ENCODE assay signal across 18 mouse cellular contexts in genomic region chr1:92919775-92920174, GRCm38 (mm10). TPM values are rescaled to one million over a fixed set of nuclear protein-coding genes. Genes with fewer than 3 reads are reported as not detected.
DNase-seq lines count a peak whose midpoint lies in the region; ATAC-seq and TF ChIP-seq lines count a peak whose summit lies in the region.
"Had no signal": no experiment of that assay in that cellular context is flagged by ENCODE, and none has a peak within 500 bp of the region (broad histone marks: within the 10 kb centered on the region; RNA-seq: fewer than 3 reads in every experiment).

No protein-coding gene starts in this region.

- DNase-seq in gastrocnemius, adult 2 months, result peak; percentile 45
- DNase-seq in gastrocnemius, postnatal 4 days (ENCODE audit: low spot score in 2 of 2), result no peak
- DNase-seq in liver, embryonic 11.5 days (ENCODE audit: low spot score), result no peak
- no peak for DNase-seq in spleen, adult 12 weeks (ENCODE audit: low spot score)
- DNase-seq: heart, postnatal 4 days; layer of hippocampus, adult 9-11 months; lung, adult 18-20 months; midbrain, embryonic 14.5 days; right cerebral cortex, postnatal 25 days had no signal

- H3K9me3 ChIP-seq in liver, embryonic 12.5 days (replicated peaks), result no peaks in the 10 kb centered on the region
- H3K9me3 ChIP-seq in liver, embryonic 11.5 days (ENCODE audit: control insufficient read depth, low read length), result no peaks in the 10 kb centered on the region
- no peaks in the 10 kb centered on the region for H3K9me3 ChIP-seq in E14TG2a.4 (ENCODE audit: low read length)
- no peaks in the 10 kb centered on the region for H3K9me3 ChIP-seq in intestine, embryonic 16.5 days (ENCODE audit: control insufficient read depth, low read length)
- no peaks in the 10 kb centered on the region for H3K9me3 ChIP-seq in forebrain, embryonic 13.5 days (replicated peaks)
- H3K9me3 ChIP-seq: G1E; limb, embryonic 13.5 days had no signal

- peaks cover 12% of the 10 kb centered on the region; the same call in 1 of the 2 replicates for H3K4me1 ChIP-seq in liver, embryonic 12.5 days
- no peaks in the 10 kb centered on the region for H3K4me1 ChIP-seq in liver, embryonic 11.5 days (replicated peaks; ENCODE audit: control insufficient read depth, insufficient read depth, low read length)
- H3K4me1 ChIP-seq in E14TG2a.4 (replicated peaks; ENCODE audit: low read depth, low read length), result peaks cover 44% of the 10 kb centered on the region
- peaks cover 9% of the 10 kb centered on the region for H3K4me1 ChIP-seq in intestine, embryonic 16.5 days (ENCODE audit: control insufficient read depth, insufficient read depth, low read length)
- H3K4me1 ChIP-seq in forebrain, embryonic 13.5 days, result no peaks in the 10 kb centered on the region
- H3K4me1 ChIP-seq: limb, embryonic 13.5 days had no signal

- TF ChIP-seq CTCF in gastrocnemius, adult 2 months (IDR thresholded peaks at IDR 0.05), result no peak
- no peak for TF ChIP-seq CTCF in E14TG2a.4 (conservative IDR thresholded peaks at IDR 0.05; ENCODE audit: low read length)

- H3K4me3 ChIP-seq in gastrocnemius, adult 2 months, result no peak overlapping the region
- no peak overlapping the region for H3K4me3 ChIP-seq in liver, embryonic 12.5 days
- no peak overlapping the region for H3K4me3 ChIP-seq in liver, embryonic 11.5 days (ENCODE audit: low read depth, low read length)
- H3K4me3 ChIP-seq in E14TG2a.4 (replicated peaks; ENCODE audit: low read length), result peak overlapping the region; percentile 74
- no peak overlapping the region for H3K4me3 ChIP-seq in intestine, embryonic 16.5 days (ENCODE audit: low read length)
- no peak overlapping the region for H3K4me3 ChIP-seq in forebrain, embryonic 13.5 days
- H3K4me3 ChIP-seq: limb, embryonic 13.5 days; myocyte had no signal

- ATAC-seq in liver, embryonic 12.5 days, result 0 out of 2 replicates have a peak, but pooled peaks have one; percentile 25
- no peak for ATAC-seq in liver, embryonic 11.5 days (replicated peaks; ENCODE audit: low FRiP score)
- ATAC-seq in intestine, embryonic 16.5 days, result peak; percentile 31; the same call in 1 of the 2 replicates
- no peak for ATAC-seq in forebrain, embryonic 13.5 days
- ATAC-seq: forebrain, embryonic 14.5 days; inflammation-experienced regulatory T-cells, adult 6 months had no signal

- 78% methylated on average over 12 of the region's 12 CpGs for WGBS in liver, embryonic 12.5 days (ENCODE audit: insufficient replicate concordance)
- WGBS in liver, embryonic 11.5 days, result 86% methylated on average over 12 of the region's 12 CpGs
- 77% methylated on average over 12 of the region's 12 CpGs for WGBS in intestine, embryonic 16.5 days
- WGBS in forebrain, embryonic 13.5 days, result 78% methylated on average over 12 of the region's 12 CpGs

- H3K27ac ChIP-seq in gastrocnemius, adult 2 months, result no peak overlapping the region
- H3K27ac ChIP-seq in liver, embryonic 12.5 days, result no peak overlapping the region
- no peak overlapping the region for H3K27ac ChIP-seq in liver, embryonic 11.5 days (ENCODE audit: low read depth, low read length)
- peak overlapping the region; percentile 73 for H3K27ac ChIP-seq in intestine, embryonic 16.5 days (ENCODE audit: low read length)
- no peak overlapping the region for H3K27ac ChIP-seq in forebrain, embryonic 13.5 days
- H3K27ac ChIP-seq: limb, embryonic 13.5 days had no signal

- intact Hi-C loops in gastrocnemius, adult 2 months (cut with DNase I), result no loop called here

- H3K36me3 ChIP-seq in liver, embryonic 12.5 days, result peaks cover 60% of the 10 kb centered on the region
- peaks cover 31% of the 10 kb centered on the region for H3K36me3 ChIP-seq in liver, embryonic 11.5 days (ENCODE audit: control insufficient read depth, insufficient read depth, low read length)
- peaks cover 49% of the 10 kb centered on the region for H3K36me3 ChIP-seq in E14TG2a.4 (ENCODE audit: insufficient read depth, low read length)
- H3K36me3 ChIP-seq in intestine, embryonic 16.5 days (ENCODE audit: control insufficient read depth, insufficient read depth, low read length), result peaks cover 35% of the 10 kb centered on the region
- peaks cover 67% of the 10 kb centered on the region for H3K36me3 ChIP-seq in forebrain, embryonic 13.5 days (ENCODE audit: poor library complexity, severe bottlenecking)

- H3K27me3 ChIP-seq in liver, embryonic 12.5 days (replicated peaks), result no peaks in the 10 kb centered on the region
- H3K27me3 ChIP-seq in liver, embryonic 11.5 days (replicated peaks; ENCODE audit: control insufficient read depth, insufficient read depth, low read length), result no peaks in the 10 kb centered on the region
- peaks cover 15% of the 10 kb centered on the region for H3K27me3 ChIP-seq in E14TG2a.4 (ENCODE audit: insufficient read depth, low read length)
- H3K27me3 ChIP-seq in intestine, embryonic 16.5 days (replicated peaks; ENCODE audit: control insufficient read depth, insufficient read depth, low read length), result no peaks in the 10 kb centered on the region
- 0 out of 2 replicates have a peak, but pooled peaks cover 2% of the 10 kb centered on the region for H3K27me3 ChIP-seq in forebrain, embryonic 13.5 days
- H3K27me3 ChIP-seq: limb, embryonic 13.5 days had no signal

- no peak overlapping the region for H3K9ac ChIP-seq in liver, embryonic 12.5 days
- no peak overlapping the region for H3K9ac ChIP-seq in liver, embryonic 11.5 days (ENCODE audit: low read depth, low read length)
- H3K9ac ChIP-seq in intestine, embryonic 16.5 days (ENCODE audit: low read depth, low read length), result peak overlapping the region; percentile 39; the same call in 1 of the 2 replicates
- H3K9ac ChIP-seq in forebrain, embryonic 13.5 days, result no peak overlapping the region
- H3K9ac ChIP-seq: limb, embryonic 13.5 days had no signal

- no peak overlapping the region for H3K4me2 ChIP-seq in liver, embryonic 12.5 days
- no peak overlapping the region for H3K4me2 ChIP-seq in liver, embryonic 11.5 days
- H3K4me2 ChIP-seq in intestine, embryonic 16.5 days (ENCODE audit: low read depth, low read length), result no peak overlapping the region
- H3K4me2 ChIP-seq in forebrain, embryonic 13.5 days, result no peak overlapping the region
- H3K4me2 ChIP-seq: limb, embryonic 13.5 days had no signal

RNA-seq across cellular contexts. Expression of gene Rnpepl1, which starts 9.2 kb away (rescaled TPM):
- 10 to 100 TPM; 69.9 to 74.9 TPM for total RNA-seq in gastrocnemius, adult 2 months (2021)
- total RNA-seq in gastrocnemius, postnatal 4 days (2021), result 10 to 100 TPM; 63.6 to 65.5 TPM
- 22.1 and 22.3 TPM in 2 replicates for polyA plus RNA-seq in liver, embryonic 12.5 days (2016; fragmentation: Nextera tagmentation; extraction: Ambion mirVana)
- 24.7 and 26.5 TPM in 2 replicates for polyA plus RNA-seq in liver, embryonic 11.5 days (2014; fragmentation: Nextera tagmentation; extraction: Ambion mirVana)
- 14.3 and 22.2 TPM in 2 replicates for polyA plus RNA-seq in intestine, embryonic 16.5 days (2015; fragmentation: Nextera tagmentation; extraction: Ambion mirVana)
- polyA plus RNA-seq in forebrain, embryonic 13.5 days (2015; fragmentation: Nextera tagmentation; extraction: Ambion mirVana), result 18.6 and 20.5 TPM in 2 replicates

RNA-seq across cellular contexts. Expression of gene Dusp28, which starts 13.0 kb away (rescaled TPM):
- 10 to 100 TPM; 21.8 to 24.9 TPM for total RNA-seq in gastrocnemius, adult 2 months (2021)
- 10 to 100 TPM; 22.2 to 23.1 TPM for total RNA-seq in gastrocnemius, postnatal 4 days (2021)
- 7.2 and 7.7 TPM in 2 replicates for polyA plus RNA-seq in liver, embryonic 12.5 days (2016; fragmentation: Nextera tagmentation; extraction: Ambion mirVana)
- 8.1 and 10.7 TPM in 2 replicates for polyA plus RNA-seq in liver, embryonic 11.5 days (2014; fragmentation: Nextera tagmentation; extraction: Ambion mirVana)
- polyA plus RNA-seq in intestine, embryonic 16.5 days (2015; fragmentation: Nextera tagmentation; extraction: Ambion mirVana), result 13.3 and 14.3 TPM in 2 replicates
- 16.6 and 17.5 TPM in 2 replicates for polyA plus RNA-seq in forebrain, embryonic 13.5 days (2015; fragmentation: Nextera tagmentation; extraction: Ambion mirVana)

RNA-seq across cellular contexts. Expression of gene Capn10, which starts 14.4 kb away (rescaled TPM):
- 1 to 10 TPM; 4.8 to 5.5 TPM for total RNA-seq in gastrocnemius, adult 2 months (2021)
- total RNA-seq in gastrocnemius, postnatal 4 days (2021), result 10 to 100 TPM; 12.6 to 13.8 TPM
- polyA plus RNA-seq in liver, embryonic 12.5 days (2016; fragmentation: Nextera tagmentation; extraction: Ambion mirVana), result 12.5 and 12.6 TPM in 2 replicates
- 20.9 and 21.3 TPM in 2 replicates for polyA plus RNA-seq in liver, embryonic 11.5 days (2014; fragmentation: Nextera tagmentation; extraction: Ambion mirVana)
- 31.1 and 32.1 TPM in 2 replicates for polyA plus RNA-seq in intestine, embryonic 16.5 days (2015; fragmentation: Nextera tagmentation; extraction: Ambion mirVana)
- polyA plus RNA-seq in forebrain, embryonic 13.5 days (2015; fragmentation: Nextera tagmentation; extraction: Ambion mirVana), result 51.7 and 54.3 TPM in 2 replicates

RNA-seq across cellular contexts. Expression of gene Ankmy1, which starts 17.1 kb away (rescaled TPM):
- total RNA-seq in gastrocnemius, adult 2 months (2021), result under 1 TPM in 1 of 2 experiments, not detected in 1; 0.06 TPM
- total RNA-seq in gastrocnemius, postnatal 4 days (2021), result under 1 TPM; 0.52 to 0.70 TPM
- polyA plus RNA-seq in liver, embryonic 12.5 days (2016; fragmentation: Nextera tagmentation; extraction: Ambion mirVana), result 0.04 and 0.11 TPM in 2 replicates
- polyA plus RNA-seq in liver, embryonic 11.5 days (2014; fragmentation: Nextera tagmentation; extraction: Ambion mirVana), result 0.16 and 0.25 TPM in 2 replicates
- 0.06 and 0.13 TPM in 2 replicates for polyA plus RNA-seq in intestine, embryonic 16.5 days (2015; fragmentation: Nextera tagmentation; extraction: Ambion mirVana)
- 0.71 and 1.4 TPM in 2 replicates for polyA plus RNA-seq in forebrain, embryonic 13.5 days (2015; fragmentation: Nextera tagmentation; extraction: Ambion mirVana)

RNA-seq across cellular contexts. Expression of gene Gpr35, which starts 30.9 kb away (rescaled TPM):
- total RNA-seq in gastrocnemius, adult 2 months (2021), result under 1 TPM; 0.25 to 0.61 TPM
- total RNA-seq in gastrocnemius, postnatal 4 days (2021), result under 1 TPM; 0.13 to 0.66 TPM
- polyA plus RNA-seq in liver, embryonic 12.5 days (2016; fragmentation: Nextera tagmentation; extraction: Ambion mirVana), result 0.36 and 0.51 TPM in 2 replicates
- 0.27 and 0.71 TPM in 2 replicates for polyA plus RNA-seq in liver, embryonic 11.5 days (2014; fragmentation: Nextera tagmentation; extraction: Ambion mirVana)
- 8.4 and 11.5 TPM in 2 replicates for polyA plus RNA-seq in intestine, embryonic 16.5 days (2015; fragmentation: Nextera tagmentation; extraction: Ambion mirVana)
- 0.25 and 0.46 TPM in 2 replicates for polyA plus RNA-seq in forebrain, embryonic 13.5 days (2015; fragmentation: Nextera tagmentation; extraction: Ambion mirVana)

Comparison
In these comparisons a context has a peak if more than half of its experiments do, and no peak if none do; other contexts are left out.
1. ATAC-seq: peak in liver, embryonic 12.5 days (single experiment) and intestine, embryonic 16.5 days (single experiment); none in liver, embryonic 11.5 days (single experiment) and forebrain, embryonic 13.5 days (single experiment).